Mouse (Mus musculus): ENCODE data around the gene Fam76a.

GRCm38 (mm10) chr4:132884064-132884843 lies 38.1 kb downstream of the Fam76a start, which contains the start of gene Stx12:
- TF ChIP-seq GATA1 (IDR thresholded peaks at IDR 0.05; ENCODE audit: borderline replicate concordance, low read length) (no peak), FLI1 (IDR thresholded peaks at IDR 0.05; ENCODE audit: low read length) (no peak)
